Mouse (Mus musculus): Measurements from ENCODE around the gene Rhou. TPM values are rescaled to one million over a fixed set of nuclear protein-coding genes. Genes with fewer than 3 reads are reported as not detected.

The Rhou gene
- polyA plus RNA-seq, 1 experiment from 2014 or later: 11.3 TPM

DNA sequence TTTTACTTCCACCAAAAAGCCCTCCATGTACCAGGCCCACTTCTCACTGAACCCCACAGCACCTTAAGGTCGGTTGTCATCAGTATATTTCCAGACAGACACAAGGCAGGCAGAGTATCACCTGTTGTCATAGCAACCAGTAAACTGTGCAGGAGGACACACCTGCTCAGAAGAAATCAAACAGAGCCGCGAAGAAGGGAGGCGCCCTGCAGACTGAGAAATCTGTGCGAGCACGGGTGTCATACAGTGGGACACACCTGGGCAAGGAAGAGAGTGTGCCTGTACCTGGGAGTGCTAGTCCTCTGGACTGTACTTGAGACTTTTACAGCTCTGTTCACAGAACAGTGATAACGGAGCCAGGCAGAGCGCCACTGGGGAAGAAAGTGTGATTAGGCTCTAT lies 55.0 kb downstream of the Rhou start:
- 77% methylated on average over 8 of the region's 8 CpGs for WGBS
- no peak overlapping the region for H3K4me2 ChIP-seq
- no peaks in the 10 kb centered on the region for H3K4me1 ChIP-seq
- H3K9ac ChIP-seq: no peak overlapping the region
- no peak; the same call in 1 of the 2 replicates for ATAC-seq (replicated peaks)
- no peak overlapping the region for H3K4me3 ChIP-seq
- no peaks in the 10 kb centered on the region for H3K36me3 ChIP-seq (replicated peaks)
- no peaks in the 10 kb centered on the region for H3K9me3 ChIP-seq
- H3K27me3 ChIP-seq (replicated peaks): no peaks in the 10 kb centered on the region
- H3K27ac ChIP-seq: no peak overlapping the region

DNA sequence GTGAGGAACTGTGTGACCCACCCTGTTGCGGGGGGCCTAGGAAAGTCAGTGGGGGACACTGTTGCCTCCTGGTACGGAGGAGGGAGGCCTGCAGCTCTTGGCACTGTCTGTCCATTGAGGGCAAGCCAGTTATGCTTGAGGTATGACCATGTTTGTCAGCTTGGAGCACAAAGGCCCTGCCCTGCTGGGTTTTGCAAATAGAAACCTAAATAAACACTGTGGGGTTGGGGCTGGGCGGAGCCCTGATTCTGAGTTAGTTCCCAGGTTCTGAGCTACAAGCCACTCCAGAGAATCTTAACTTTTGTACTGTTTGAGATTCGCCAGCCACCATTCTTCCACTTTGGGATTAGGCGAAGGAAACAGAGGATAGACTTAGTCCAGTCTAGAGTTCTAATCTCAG lies 56.6 kb downstream of the Rhou start:
- Histone ChIP-seq H3K27me3 (replicated peaks) (no peaks in the 10 kb centered on the region), H3K27ac (no peak overlapping the region), H3K4me2 (no peak overlapping the region), H3K9me3 (no peaks in the 10 kb centered on the region), H3K9ac (no peak overlapping the region), H3K36me3 (replicated peaks) (no peaks in the 10 kb centered on the region), H3K4me3 (no peak overlapping the region), H3K4me1 (no peaks in the 10 kb centered on the region)
- 82% methylated on average over 5 of the region's 5 CpGs for WGBS
- ATAC-seq (replicated peaks): no peak

Other genes starting within 250 kb of the Rhou start
- 0.10 and 0.17 TPM in 2 replicates for gene Mc1r, start 246.8 kb upstream of the Rhou start, polyA plus RNA-seq (2015; fragmentation: Nextera tagmentation; extraction: Ambion mirVana)
- gene Tubb3, start 242.5 kb upstream of the Rhou start, polyA plus RNA-seq (2015; fragmentation: Nextera tagmentation; extraction: Ambion mirVana): 2,127 and 2,170 TPM in 2 replicates
- 48.4 and 49.8 TPM in 2 replicates for gene Def8, start 230.4 kb upstream of the Rhou start, polyA plus RNA-seq (2015; fragmentation: Nextera tagmentation; extraction: Ambion mirVana)
- 52.6 and 59.0 TPM in 2 replicates for gene Afg3l1, start 176.0 kb upstream of the Rhou start, polyA plus RNA-seq (2015; fragmentation: Nextera tagmentation; extraction: Ambion mirVana)
- gene Dbndd1, start 138.5 kb upstream of the Rhou start, polyA plus RNA-seq (2015; fragmentation: Nextera tagmentation; extraction: Ambion mirVana): 106 and 107 TPM in 2 replicates
- gene Gas8, start 135.1 kb upstream of the Rhou start, polyA plus RNA-seq (2015; fragmentation: Nextera tagmentation; extraction: Ambion mirVana): 44.4 and 45.6 TPM in 2 replicates
- 73.5 and 76.3 TPM in 2 replicates for gene Rab4a, start 152.1 kb downstream of the Rhou start, polyA plus RNA-seq (2015; fragmentation: Nextera tagmentation; extraction: Ambion mirVana)
- 5.4 and 6.0 TPM in 2 replicates for gene Ccsap, start 206.3 kb downstream of the Rhou start, polyA plus RNA-seq (2015; fragmentation: Nextera tagmentation; extraction: Ambion mirVana)
- 6.6 TPM in 2 replicates for gene Acta1, start 240.8 kb downstream of the Rhou start, polyA plus RNA-seq (2015; fragmentation: Nextera tagmentation; extraction: Ambion mirVana)

All from midbrain, embryonic 15.5 days (tissue).